7 mouse cellular contexts compared by ENCODE assay signal in the genomic region with DNA sequence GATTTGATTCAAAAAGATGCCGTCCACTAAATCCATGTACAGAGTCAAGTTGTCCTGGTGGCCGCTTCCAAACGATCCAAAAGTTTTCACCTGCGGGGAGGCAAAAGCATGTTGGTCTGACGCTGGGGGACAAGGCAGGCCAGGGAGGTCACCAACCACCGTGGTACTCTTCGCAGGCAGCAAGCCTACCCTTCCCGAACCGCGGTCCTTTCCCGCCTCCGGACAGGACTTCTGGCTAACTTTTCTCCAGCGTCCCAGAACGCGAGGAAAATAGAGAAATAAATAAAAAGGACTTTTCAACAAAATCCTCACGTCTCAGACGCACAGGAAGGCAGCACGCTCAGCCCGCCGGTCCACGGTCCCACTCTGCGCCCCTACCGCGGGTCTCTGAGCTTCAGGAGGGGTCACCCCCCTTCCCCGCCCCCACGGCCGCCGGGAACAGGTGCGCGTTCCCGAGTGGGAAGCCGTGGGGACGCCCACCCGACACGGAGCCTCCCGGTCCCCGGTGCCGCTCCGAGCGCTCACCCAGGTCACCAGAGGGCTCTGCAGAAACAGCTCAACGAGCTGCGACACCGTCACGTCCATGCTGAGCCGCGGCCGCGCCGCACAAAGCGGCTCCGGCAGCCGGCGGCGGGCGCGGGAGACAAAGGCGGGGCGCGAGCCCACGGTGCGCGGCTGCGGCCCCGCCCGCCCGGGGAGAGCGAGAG. TPM values are rescaled to one million over a fixed set of nuclear protein-coding genes. Genes with fewer than 3 reads are reported as not detected.
A peak's percentile ranks its signal among the peaks of the same experiment; 100 is the strongest.
DNase-seq lines count a peak whose midpoint lies in the region; ATAC-seq and TF ChIP-seq lines count a peak whose summit lies in the region.

No protein-coding gene starts in this region.

- H3K4me3 ChIP-seq in lung, embryonic 14.5 days (ENCODE audit: low read depth, low read length): peak overlapping the region; percentile 64
- H3K4me3 ChIP-seq in embryonic facial prominence, embryonic 12.5 days: peak overlapping the region; percentile 59
- peak overlapping the region; percentile 58 for H3K4me3 ChIP-seq in heart, postnatal 0 days (ENCODE audit: low read depth, low read length)
- peak overlapping the region; percentile 90 for H3K4me3 ChIP-seq in liver, postnatal 0 days (ENCODE audit: low read depth, low read length)

- peaks cover 28% of the 10 kb centered on the region for H3K27me3 ChIP-seq in lung, embryonic 14.5 days (ENCODE audit: insufficient read depth, low read length)
- peaks cover 32% of the 10 kb centered on the region for H3K27me3 ChIP-seq in embryonic facial prominence, embryonic 12.5 days
- peaks cover 22% of the 10 kb centered on the region for H3K27me3 ChIP-seq in heart, postnatal 0 days (ENCODE audit: control insufficient read depth, insufficient read depth, low read length)
- H3K27me3 ChIP-seq in liver, postnatal 0 days (ENCODE audit: insufficient read depth, low read length): no peaks in the 10 kb centered on the region

- no peaks in the 10 kb centered on the region; the same call in 1 of the 2 replicates for H3K4me1 ChIP-seq in lung, embryonic 14.5 days (ENCODE audit: insufficient read depth)
- H3K4me1 ChIP-seq in embryonic facial prominence, embryonic 12.5 days: peaks cover 8% of the 10 kb centered on the region; the same call in 1 of the 2 replicates
- H3K4me1 ChIP-seq in heart, postnatal 0 days (ENCODE audit: control insufficient read depth, insufficient read depth): no peaks in the 10 kb centered on the region
- H3K4me1 ChIP-seq in liver, postnatal 0 days (ENCODE audit: insufficient read depth): peaks cover 37% of the 10 kb centered on the region

- no peak for DNase-seq in lung, embryonic 14.5 days
- no peak for DNase-seq in lung, postnatal 14 days
- DNase-seq in heart, postnatal 0 days (ENCODE audit: low spot score): peak; percentile 43
- no peak for DNase-seq in liver, postnatal 0 days
- no peak for DNase-seq in adipocyte (ENCODE audit: low spot score)
- no peak for DNase-seq in gastrocnemius, adult 8-10 months (ENCODE audit: low spot score in 2 of 2)

- H3K27ac ChIP-seq in lung, embryonic 14.5 days (ENCODE audit: low read depth): peak overlapping the region; percentile 89
- H3K27ac ChIP-seq in embryonic facial prominence, embryonic 12.5 days: peak overlapping the region; percentile 85
- H3K27ac ChIP-seq in heart, postnatal 0 days (ENCODE audit: low read depth): peak overlapping the region; percentile 33
- H3K27ac ChIP-seq in liver, postnatal 0 days (ENCODE audit: low read depth): peak overlapping the region; percentile 87

- peak overlapping the region; percentile 79 for H3K9ac ChIP-seq in lung, embryonic 14.5 days
- peak overlapping the region; percentile 62 for H3K9ac ChIP-seq in embryonic facial prominence, embryonic 12.5 days
- H3K9ac ChIP-seq in heart, postnatal 0 days (replicated peaks; ENCODE audit: low read depth, low read length): peak overlapping the region; percentile 41
- peak overlapping the region; percentile 88 for H3K9ac ChIP-seq in liver, postnatal 0 days (replicated peaks)

- TF ChIP-seq EP300 in heart, postnatal 0 days (IDR thresholded peaks at IDR 0.05; ENCODE audit: low read depth): no peak
- no peak for TF ChIP-seq EP300 in liver, postnatal 0 days (IDR thresholded peaks at IDR 0.05; ENCODE audit: low read depth)

- peak; percentile 45; the same call in 1 of the 2 replicates for ATAC-seq in lung, embryonic 14.5 days (ENCODE audit: insufficient read depth)
- no peak; the same call in 1 of the 2 replicates for ATAC-seq in embryonic facial prominence, embryonic 12.5 days (ENCODE audit: insufficient number of reproducible peaks, insufficient read depth, low FRiP score, low TSS enrichment)
- no peak; the same call in 1 of the 2 replicates for ATAC-seq in heart, postnatal 0 days (ENCODE audit: insufficient read depth, low read depth)
- ATAC-seq in liver, postnatal 0 days: no peak

- no peaks in the 10 kb centered on the region for H3K9me3 ChIP-seq in lung, embryonic 14.5 days (ENCODE audit: low read depth, low read length)
- no peaks in the 10 kb centered on the region for H3K9me3 ChIP-seq in embryonic facial prominence, embryonic 12.5 days
- no peaks in the 10 kb centered on the region for H3K9me3 ChIP-seq in heart, postnatal 0 days (replicated peaks; ENCODE audit: control insufficient read depth, low read length)
- no peaks in the 10 kb centered on the region for H3K9me3 ChIP-seq in liver, postnatal 0 days (ENCODE audit: low read length)

- no peaks in the 10 kb centered on the region for H3K36me3 ChIP-seq in lung, embryonic 14.5 days (ENCODE audit: insufficient read depth)
- H3K36me3 ChIP-seq in embryonic facial prominence, embryonic 12.5 days: no peaks in the 10 kb centered on the region
- no peaks in the 10 kb centered on the region for H3K36me3 ChIP-seq in heart, postnatal 0 days (replicated peaks; ENCODE audit: control insufficient read depth, insufficient read depth, low read length)
- H3K36me3 ChIP-seq in liver, postnatal 0 days (replicated peaks; ENCODE audit: insufficient read depth, low read length): no peaks in the 10 kb centered on the region

- H3K4me2 ChIP-seq in lung, embryonic 14.5 days: peak overlapping the region; percentile 96
- peak overlapping the region; percentile 89 for H3K4me2 ChIP-seq in embryonic facial prominence, embryonic 12.5 days (replicated peaks)
- peak overlapping the region; percentile 97 for H3K4me2 ChIP-seq in heart, postnatal 0 days (ENCODE audit: low read depth, low read length)
- peak overlapping the region; percentile 100 for H3K4me2 ChIP-seq in liver, postnatal 0 days (ENCODE audit: low read depth, low read length)

- WGBS in lung, embryonic 14.5 days: 1% methylated on average over 64 of the region's 67 CpGs
- WGBS in embryonic facial prominence, embryonic 12.5 days: under 1% methylated on average over 66 of the region's 67 CpGs
- WGBS in heart, postnatal 0 days: 2% methylated on average over 51 of the region's 67 CpGs
- WGBS in liver, postnatal 0 days (ENCODE audit: insufficient replicate concordance): under 1% methylated on average over 66 of the region's 67 CpGs

- TF ChIP-seq CTCF in lung, embryonic 14.5 days (IDR thresholded peaks at IDR 0.05; ENCODE audit: low read depth): no peak
- no peak for TF ChIP-seq CTCF in heart, postnatal 0 days (IDR thresholded peaks at IDR 0.05; ENCODE audit: low read depth)
- no peak for TF ChIP-seq CTCF in liver, postnatal 0 days (IDR thresholded peaks at IDR 0.05; ENCODE audit: low read depth)

RNA-seq across cellular contexts. Expression of gene Ccdc88c, which starts 0.5 kb away (rescaled TPM):
- 14.0 and 15.3 TPM in 2 replicates for polyA plus RNA-seq in lung, embryonic 14.5 days (2014; fragmentation: Nextera tagmentation; extraction: Ambion mirVana)
- polyA plus RNA-seq in embryonic facial prominence, embryonic 12.5 days (2016; fragmentation: Nextera tagmentation; extraction: Ambion mirVana): 6.6 and 6.7 TPM in 2 replicates
- 4.7 and 6.5 TPM in 2 replicates for total RNA-seq in heart, postnatal 0 days (2014; rRNA removed; ENCODE audit: low replicate concordance)
- 1.2 and 1.6 TPM in 2 replicates for polyA plus RNA-seq in heart, postnatal 0 days (2015; fragmentation: Nextera tagmentation; extraction: Ambion mirVana)
- 3.6 and 4.2 TPM in 2 replicates for polyA plus RNA-seq in liver, postnatal 0 days (2015; fragmentation: Nextera tagmentation; extraction: Ambion mirVana)
- 10 to 100 TPM; 32.5 to 47.7 (median 37.3) TPM for total RNA-seq in gastrocnemius, adult 8-10 months (2022)

RNA-seq across cellular contexts. Expression of gene Ppp4r3a, which starts 55.1 kb away (rescaled TPM):
- polyA plus RNA-seq in lung, embryonic 14.5 days (2014; fragmentation: Nextera tagmentation; extraction: Ambion mirVana): 53.6 and 55.9 TPM in 2 replicates
- 65.7 and 66.6 TPM in 2 replicates for polyA plus RNA-seq in embryonic facial prominence, embryonic 12.5 days (2016; fragmentation: Nextera tagmentation; extraction: Ambion mirVana)
- total RNA-seq in heart, postnatal 0 days (2014; rRNA removed; ENCODE audit: low replicate concordance): 31.4 and 32.9 TPM in 2 replicates
- 12.8 and 13.9 TPM in 2 replicates for polyA plus RNA-seq in heart, postnatal 0 days (2015; fragmentation: Nextera tagmentation; extraction: Ambion mirVana)
- 14.1 and 15.2 TPM in 2 replicates for polyA plus RNA-seq in liver, postnatal 0 days (2015; fragmentation: Nextera tagmentation; extraction: Ambion mirVana)
- total RNA-seq in gastrocnemius, adult 8-10 months (2022): 10 to 100 TPM; 13.6 to 18.2 (median 15.9) TPM

Comparison
In these comparisons a context has a peak if more than half of its experiments do, and no peak if none do; other contexts are left out.
1. H3K27ac ChIP-seq: peak in every context shown above with its lines; median percentile 89 in lung, embryonic 14.5 days; 87 in liver, postnatal 0 days; 85 in embryonic facial prominence, embryonic 12.5 days; 33 in heart, postnatal 0 days.